Mouse (Mus musculus) MEL (cell line): ENCODE measurements around the gene Rbmx. TPM values are rescaled to one million over a fixed set of nuclear protein-coding genes. Genes with fewer than 3 reads are reported as not detected.

Source experiments
- DNase-seq: peaks from one replicate; pipeline ENCODE4 v3.0.0; 2011; ENCODE audit warnings: low read depth, low spot score
- H3K27ac ChIP-seq: 2 replicates; pipeline ENCODE4 v1.5.1; 2012; ENCODE audit warnings: low read depth, mild to moderate bottlenecking, control low read depth, low read length, moderate library complexity; ENCODE audit not compliant: control insufficient read depth
- H3K27me3 ChIP-seq, 2 experiments: fragments of 150-350 bp in 1 of 2; sonication (generic) in 1 of 2; 2 replicates each; pipeline ENCODE4 v1.6.1; 2012; ENCODE audit warnings: low read length in 2 of 2, mild to moderate bottlenecking in 2 of 2, improper control_type of control experiment in 1 of 2, moderate library complexity in 1 of 2; ENCODE audit not compliant: insufficient read depth in 2 of 2, control insufficient read depth in 1 of 2
- H3K36me3 ChIP-seq, 2 experiments: 2 replicates each; pipeline ENCODE4 v1.6.1; 2012 to 2014; ENCODE audit warnings: low read length in 2 of 2, improper control_type of control experiment in 1 of 2, inconsistent platforms in 1 of 2, mild to moderate bottlenecking in 1 of 2; ENCODE audit not compliant: insufficient read depth in 2 of 2, control insufficient read depth in 1 of 2
- H3K4me1 ChIP-seq, 2 experiments: fragments of 150-350 bp in 1 of 2; sonication (generic) in 1 of 2; 2 replicates each; pipeline ENCODE4 v1.6.1; 2012; ENCODE audit warnings: low read length in 2 of 2, improper control_type of control experiment in 1 of 2, mild to moderate bottlenecking in 1 of 2; ENCODE audit not compliant: insufficient read depth in 2 of 2, control insufficient read depth in 1 of 2
- H3K4me3 ChIP-seq, 2 experiments: fragments of 150-350 bp in 1 of 2; sonication (generic) in 1 of 2; 2 replicates each; pipeline ENCODE4 v1.5.1; 2012; ENCODE audit warnings: low read depth in 2 of 2, low read length in 2 of 2, mild to moderate bottlenecking in 2 of 2, moderate library complexity in 2 of 2, control low read depth in 1 of 2, improper control_type of control experiment in 1 of 2; ENCODE audit not compliant: control insufficient read depth in 1 of 2, insufficient read depth in 1 of 2
- H3K79me2 ChIP-seq: 2 replicates; pipeline ENCODE4 v1.6.1; 2012; ENCODE audit warnings: mild to moderate bottlenecking, low read length, moderate library complexity; ENCODE audit not compliant: control insufficient read depth, poor library complexity, insufficient read depth
- H3K9ac ChIP-seq: 2 replicates; pipeline ENCODE4 v1.6.1; 2012; ENCODE audit warnings: low read depth, mild to moderate bottlenecking, control low read depth, low read length, moderate library complexity; ENCODE audit not compliant: control insufficient read depth, poor library complexity, severe bottlenecking
- H3K9me3 ChIP-seq: fragments of 150-350 bp; sonication (generic); replicated peaks from 2 replicates; pipeline ENCODE4 v1.6.1; 2012; ENCODE audit warnings: mild to moderate bottlenecking, low read length, improper control_type of control experiment, moderate library complexity; ENCODE audit not compliant: insufficient read depth
- CHD1 ChIP-seq: IDR thresholded peaks from 2 replicates; pipeline ENCODE4 v1.6.1; 2012; ENCODE audit warnings: low read depth, mild to moderate bottlenecking, inconsistent platforms, low read length, improper control_type of control experiment
- E2F4 ChIP-seq: IDR thresholded peaks from 2 replicates; pipeline ENCODE4 v1.6.1; 2011; ENCODE audit warnings: low read depth, low read length, improper control_type of control experiment, borderline replicate concordance
- ELF1 ChIP-seq: IDR thresholded peaks from 2 replicates; pipeline ENCODE4 v1.6.1; 2014; ENCODE audit warnings: low read depth, mild to moderate bottlenecking, inconsistent platforms, low read length, improper control_type of control experiment, moderate library complexity
- EP300 ChIP-seq, 2 experiments: IDR thresholded peaks; 2 replicates each; pipeline ENCODE4 v1.6.1; 2011; ENCODE audit warnings: improper control_type of control experiment in 2 of 2, low read length in 2 of 2, low read depth in 1 of 2, mild to moderate bottlenecking in 1 of 2
- HCFC1 ChIP-seq: IDR thresholded peaks from 2 replicates; pipeline ENCODE4 v1.6.1; 2012; ENCODE audit warnings: low read depth, mild to moderate bottlenecking, inconsistent platforms, low read length, improper control_type of control experiment, moderate library complexity
- JUND ChIP-seq: IDR thresholded peaks from 2 replicates; pipeline ENCODE4 v1.6.1; 2011; ENCODE audit warnings: low read depth, mild to moderate bottlenecking, improper control_type of control experiment, low read length
- NELFE ChIP-seq: IDR thresholded peaks from 2 replicates; pipeline ENCODE4 v1.6.1; 2011; ENCODE audit warnings: low read depth, low read length, improper control_type of control experiment
- POLR2A ChIP-seq, 2 experiments: IDR thresholded peaks; 2 replicates each; pipeline ENCODE4 v1.6.1; 2011 to 2012; ENCODE audit warnings: low read length in 2 of 2, mild to moderate bottlenecking in 2 of 2, control low read depth in 1 of 2, improper control_type of control experiment in 1 of 2, low read depth in 1 of 2, moderate library complexity in 1 of 2; ENCODE audit not compliant: control insufficient read depth in 1 of 2, insufficient read depth in 1 of 2, poor library complexity in 1 of 2
- POLR2AphosphoS5 ChIP-seq: IDR thresholded peaks from 2 replicates; pipeline ENCODE4 v1.6.1; 2012; ENCODE audit warnings: low read depth, borderline replicate concordance, mild to moderate bottlenecking, inconsistent platforms, low read length, moderate library complexity, mixed read lengths
- SIN3A ChIP-seq: IDR thresholded peaks from 2 replicates; pipeline ENCODE4 v1.6.1; 2012; ENCODE audit warnings: low read length, improper control_type of control experiment, inconsistent platforms
- SMC3 ChIP-seq: IDR thresholded peaks from 2 replicates; pipeline ENCODE4 v1.6.1; 2011; ENCODE audit warnings: low read depth, low read length, improper control_type of control experiment
- TBP ChIP-seq: IDR thresholded peaks from 2 replicates; pipeline ENCODE4 v1.8.0; 2011; ENCODE audit warnings: low read depth, low read length, improper control_type of control experiment
- ZKSCAN1 ChIP-seq: IDR thresholded peaks from 2 replicates; pipeline ENCODE4 v1.6.1; 2012; ENCODE audit warnings: low read depth, mild to moderate bottlenecking, inconsistent platforms, low read length, improper control_type of control experiment, moderate library complexity
- ZMIZ1 ChIP-seq: IDR thresholded peaks from 2 replicates; pipeline ENCODE4 v1.6.1; 2012; ENCODE audit warnings: low read depth, mild to moderate bottlenecking, inconsistent platforms, low read length, improper control_type of control experiment, moderate library complexity
- polyA plus RNA-seq, 2 experiments: library from polyadenylated mRNA; stranded (reverse) in 1 of 2; unstranded in 1 of 2; fragments of >175 nt in 1 of 2; fragments of >200 nt in 1 of 2; gene quantifications; 2 replicates each; pipeline versions ENCODE4 v1.2.1 to v1.2.4; 2012; ENCODE audit warnings: low replicate concordance in 2 of 2, low read depth in 1 of 2; ENCODE audit not compliant: insufficient read length in 2 of 2, insufficient read depth in 1 of 2, missing spikeins in 1 of 2
- total RNA-seq: library from RNA; depleted of rRNA; stranded (reverse); fragments of 300-350 nt; gene quantifications from 2 replicates; pipeline ENCODE4 v1.2.3, GENCODE M21; 2012

Gene Rbmx
- total and polyA plus RNA-seq, 3 experiments, result 35.6 to 61.1 (median 53.1) TPM

- Histone ChIP-seq H3K4me3 (no peak overlapping the region), H3K79me2 (no peaks in the 10 kb centered on the region), H3K9me3 (no peaks in the 10 kb centered on the region), H3K27ac (no peak overlapping the region), H3K9ac (no peak overlapping the region), H3K4me1 (no peaks in the 10 kb centered on the region), H3K27me3 (no peaks in the 10 kb centered on the region), H3K36me3 (peaks cover 0 to 10% of the 10 kb centered on the region in 2 experiments; a peak in 2 of 4 replicates)
- DNase-seq, result no peak
- no peak for TF ChIP-seq SIN3A
- no peak for TF ChIP-seq EP300 (IDR thresholded peaks at IDR 0.05; ENCODE audit: low read depth in 1 of 2, low read length in 2 of 2)
- no peak for TF ChIP-seq E2F4
- no peak for TF ChIP-seq NELFE
- no peak for TF ChIP-seq HCFC1
Measured at GRCm38 (mm10) chrX:57378579-57378978, 14.3 kb downstream of the Rbmx start.

GRCm38 (mm10) chrX:57377096-57377495 is 15.7 kb downstream of the Rbmx start:
- Histone ChIP-seq H3K27me3 (no peaks in the 10 kb centered on the region), H3K4me1 (no peaks in the 10 kb centered on the region), H3K9ac (no peak overlapping the region), H3K4me3 (no peak overlapping the region), H3K79me2 (no peaks in the 10 kb centered on the region), H3K36me3 (peaks cover 0 to 4% of the 10 kb centered on the region in 2 experiments; a peak in 1 of 4 replicates), H3K27ac (no peak overlapping the region), H3K9me3 (no peaks in the 10 kb centered on the region)
- TF ChIP-seq ELF1 (no peak), SIN3A (no peak), HCFC1 (no peak), POLR2A (IDR thresholded peaks at IDR 0.05; ENCODE audit: control insufficient read depth in 1 of 2, insufficient read depth in 1 of 2, low read depth in 1 of 2, low read length in 2 of 2, poor library complexity in 1 of 2) (no peak), EP300 (IDR thresholded peaks at IDR 0.05; ENCODE audit: low read depth in 1 of 2, low read length in 2 of 2) (no peak), POLR2AphosphoS5 (no peak), JUND (no peak), ZKSCAN1 (no peak), NELFE (no peak), ZMIZ1 (no peak)
- no peak for DNase-seq

GRCm38 (mm10) chrX:57374029-57374428 is 18.8 kb downstream of the Rbmx start:
- no peak for DNase-seq
- TF ChIP-seq SMC3, result no peak
- no peak for TF ChIP-seq ZKSCAN1
- TF ChIP-seq TBP, result no peak
- no peak for TF ChIP-seq CHD1
- TF ChIP-seq ELF1, result no peak
- TF ChIP-seq ZMIZ1, result no peak
- no peaks in the 10 kb centered on the region for H3K79me2 ChIP-seq
- H3K4me3 ChIP-seq, result no peak overlapping the region
- no peaks in the 10 kb centered on the region for H3K9me3 ChIP-seq
- no peak overlapping the region for H3K27ac ChIP-seq
- H3K4me1 ChIP-seq, result no peaks in the 10 kb centered on the region
- peaks cover 0 to 1% of the 10 kb centered on the region in 2 experiments; a peak in 1 of 4 replicates for H3K36me3 ChIP-seq
- H3K27me3 ChIP-seq, result no peaks in the 10 kb centered on the region
- H3K9ac ChIP-seq, result no peak overlapping the region
